Mouse (Mus musculus) cerebellum, postnatal 36 days (tissue): ENCODE measurements around the gene Atp2b2.

Experiments used
- DNase-seq, 2 experiments: peaks; one replicate each; pipeline ENCODE4 v3.0.0; 2021 to 2022; ENCODE audit warnings: mixed read lengths in 2 of 2

Gene Atp2b2

DNA sequence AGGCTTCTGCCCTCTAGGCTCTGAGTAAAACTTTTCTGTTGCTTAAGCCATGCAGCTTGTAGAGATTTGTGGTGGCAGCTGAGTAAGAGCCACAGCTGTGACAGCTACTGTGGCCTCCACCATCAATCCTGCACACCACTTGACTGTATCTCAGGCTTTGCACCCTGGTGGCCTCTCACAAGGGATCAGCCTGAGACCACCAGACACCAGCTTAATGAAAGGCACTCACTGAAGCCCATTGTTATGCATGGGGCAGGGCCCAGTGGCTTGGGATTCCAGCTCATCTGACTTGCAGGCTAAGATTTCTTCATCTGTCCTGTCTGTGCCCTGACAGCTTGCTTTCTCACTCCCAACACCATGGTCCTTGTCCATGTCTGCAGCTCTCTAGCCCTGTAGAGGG is 155.5 kb downstream of the Atp2b2 start:
- no peak for DNase-seq

DNA sequence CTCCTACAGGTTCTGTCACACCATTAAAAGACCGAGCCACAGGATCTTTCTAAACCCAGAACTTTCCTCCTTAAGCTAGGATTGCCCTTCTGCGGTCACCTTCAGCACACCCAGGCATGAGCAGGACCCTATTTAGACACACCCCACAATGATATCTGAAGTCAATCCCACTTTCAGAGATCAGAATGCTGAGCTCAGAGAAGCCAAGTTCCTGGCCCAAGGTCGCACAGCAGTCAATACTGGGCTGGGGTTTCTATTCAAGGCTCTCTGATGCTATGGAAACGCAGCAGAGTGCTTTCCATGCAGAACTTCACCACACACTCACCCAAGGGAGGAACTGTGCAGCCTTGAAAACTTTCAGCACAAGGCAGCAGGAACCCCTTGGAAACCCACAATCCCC is 157.6 kb downstream of the Atp2b2 start:
- no peak for DNase-seq

DNA sequence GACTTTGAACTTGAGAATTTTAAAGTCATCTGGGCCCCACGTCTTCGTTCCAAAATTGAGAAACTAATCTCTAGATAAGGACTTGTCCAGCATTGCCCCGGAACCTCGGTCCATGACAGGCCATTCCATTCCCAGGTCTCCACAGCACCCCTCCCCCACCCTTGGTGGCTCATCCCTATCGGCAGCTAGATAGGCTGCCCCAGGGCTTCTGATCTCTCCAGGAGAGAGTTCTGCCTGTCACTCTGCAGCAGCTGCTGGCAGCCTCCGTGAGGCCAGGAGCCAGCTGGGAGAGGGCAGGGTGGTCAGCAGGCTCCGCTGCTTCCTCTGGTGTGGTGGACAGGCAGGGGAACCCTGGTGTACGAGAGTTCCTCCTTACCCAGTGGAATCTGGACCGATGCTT is 159.2 kb downstream of the Atp2b2 start:
- peak in 1 of 2 experiments; percentile 45 for DNase-seq

DNA sequence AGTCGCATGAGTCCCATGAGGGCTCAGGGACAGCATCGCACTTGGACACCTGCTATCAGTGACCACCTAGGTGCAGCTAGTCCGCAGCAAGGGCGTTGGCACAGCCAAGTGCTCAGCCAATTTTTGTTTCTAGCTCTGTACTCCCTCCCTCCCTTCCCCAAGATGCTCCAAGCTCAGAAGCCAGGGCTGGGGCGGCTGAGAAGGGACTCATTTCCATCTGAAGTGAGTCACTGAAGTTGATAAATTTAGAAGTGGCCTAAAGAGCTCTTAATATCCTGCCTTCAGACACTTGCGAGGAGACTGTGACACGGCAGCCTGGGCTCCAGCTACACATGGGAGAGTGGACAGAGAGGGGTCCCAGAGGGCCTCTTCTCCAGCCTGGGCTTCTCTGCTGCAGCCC is 160.0 kb downstream of the Atp2b2 start:
- DNase-seq = no peak

DNA sequence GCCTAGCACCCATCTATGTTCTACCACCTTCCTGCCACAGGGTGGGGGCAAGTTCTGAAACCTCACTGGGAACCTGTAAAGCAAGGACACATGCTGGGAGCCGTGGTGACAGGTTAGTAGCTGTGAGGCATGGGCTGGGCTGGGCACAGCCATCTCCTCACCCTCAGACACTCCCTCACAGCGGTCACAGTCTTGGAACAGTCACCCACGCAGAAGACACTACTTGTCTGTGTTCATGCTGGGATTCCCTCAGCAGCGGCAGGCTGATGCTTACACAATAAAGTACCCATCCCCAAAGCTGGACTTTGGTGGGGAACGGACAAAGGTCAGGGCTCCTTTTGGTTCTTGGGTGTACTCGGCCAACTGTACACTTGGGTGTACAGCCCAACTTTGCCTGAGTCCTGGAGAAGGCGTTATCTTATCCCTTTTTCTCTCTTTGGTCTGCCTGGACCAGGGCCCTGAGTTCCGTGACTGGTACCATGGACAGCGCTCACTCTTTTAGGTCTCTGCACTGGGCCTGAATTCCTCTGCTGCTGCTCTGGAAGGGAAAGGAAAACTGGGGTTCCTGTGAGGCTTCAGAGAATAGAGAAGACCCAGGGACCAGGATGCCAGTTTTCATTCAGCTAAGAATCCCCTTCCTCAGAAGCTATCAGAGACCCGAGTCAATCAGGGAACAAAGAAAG is 160.7 kb downstream of the Atp2b2 start:
- DNase-seq = no peak

DNA sequence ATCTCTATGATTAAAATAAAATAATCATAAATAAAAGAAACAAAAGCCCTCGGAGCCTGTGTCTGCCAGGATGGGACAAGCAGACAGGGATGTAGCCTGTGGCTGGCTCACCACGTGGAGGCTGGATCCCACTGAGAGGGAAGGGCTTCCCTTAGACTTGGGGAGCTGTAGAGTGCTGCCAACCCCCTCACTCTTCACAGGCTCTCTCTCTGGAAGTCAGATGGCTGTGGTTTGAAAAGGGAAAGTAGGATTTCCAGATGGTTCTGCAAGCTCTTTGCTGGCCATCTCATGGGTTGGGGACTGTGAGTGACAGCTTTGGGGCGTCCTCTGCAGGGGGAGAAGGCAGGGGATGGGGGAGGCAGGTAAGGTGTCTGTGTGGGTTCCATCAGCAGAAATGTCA is 163.0 kb downstream of the Atp2b2 start:
- DNase-seq = peak in 1 of 2 experiments; percentile 16

DNA sequence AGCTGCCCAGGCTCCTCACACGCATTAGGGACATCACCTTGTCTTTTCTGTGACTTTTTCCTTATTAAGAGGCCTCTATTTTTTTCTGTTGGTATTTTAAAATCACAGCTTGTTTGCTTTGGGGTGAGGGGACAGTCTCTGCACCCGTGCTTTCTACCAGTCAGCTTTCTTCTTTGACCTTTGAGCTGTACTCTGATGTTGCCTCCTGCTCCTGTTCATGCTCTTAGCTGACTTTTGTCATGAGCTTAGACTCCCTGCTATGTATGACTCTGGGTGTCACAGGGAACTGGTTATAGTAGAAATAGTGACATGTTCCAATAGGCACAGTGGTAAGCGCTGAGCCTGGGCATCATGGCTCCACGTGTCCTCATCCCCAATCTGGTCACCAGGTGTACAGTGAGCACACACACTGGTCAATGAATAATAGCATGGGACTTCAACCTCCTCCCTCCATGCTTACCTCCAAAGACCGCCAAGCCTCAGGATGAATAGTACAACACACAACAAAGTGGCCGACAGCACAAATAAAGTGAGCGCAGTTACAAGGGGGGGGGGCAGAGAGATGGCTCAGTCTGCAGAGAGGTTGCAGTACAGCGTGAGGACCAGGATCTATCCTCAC is 163.8 kb downstream of the Atp2b2 start:
- peak; percentile 12 to 22 for DNase-seq

DNA sequence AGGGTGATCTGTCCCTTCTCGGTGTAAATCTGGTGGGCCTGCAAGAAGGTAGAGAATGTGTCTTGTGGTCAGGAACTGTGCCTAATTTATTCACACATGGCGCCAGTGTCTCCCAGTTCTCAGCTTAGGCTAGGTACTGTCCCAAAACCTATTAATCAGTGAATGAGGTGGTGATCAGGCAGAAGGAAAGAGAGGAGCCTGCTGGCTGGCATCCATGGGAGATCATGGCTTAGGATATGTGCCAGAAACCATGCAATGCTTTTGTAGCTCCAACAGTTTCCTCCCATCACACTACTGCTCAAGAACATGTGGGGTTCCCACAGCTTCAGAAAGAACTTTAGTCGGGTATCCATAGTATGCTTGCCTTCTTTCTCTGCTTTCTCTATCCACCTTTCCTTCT is 165.8 kb downstream of the Atp2b2 start:
- DNase-seq = no peak

DNA sequence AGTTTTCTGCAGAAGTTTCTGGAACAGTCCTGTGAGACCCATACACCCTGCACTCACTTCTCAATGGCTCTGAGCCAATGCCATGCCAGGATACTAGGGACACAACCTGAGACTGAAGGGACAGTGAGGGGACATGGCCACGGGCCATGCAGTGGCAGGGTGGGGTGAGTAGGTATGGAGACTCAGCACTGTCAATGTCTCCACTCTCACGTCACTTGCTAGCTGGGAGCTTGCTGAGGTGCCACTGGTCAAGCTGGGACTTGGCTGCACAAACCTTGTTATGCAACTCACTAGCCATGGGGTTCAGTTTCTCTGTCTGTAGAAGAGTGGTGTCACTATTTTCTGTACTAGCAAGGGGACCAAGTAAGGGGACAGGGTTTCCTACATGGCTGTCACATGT is 167.2 kb downstream of the Atp2b2 start:
- DNase-seq = peak; percentile 54 to 60

DNA sequence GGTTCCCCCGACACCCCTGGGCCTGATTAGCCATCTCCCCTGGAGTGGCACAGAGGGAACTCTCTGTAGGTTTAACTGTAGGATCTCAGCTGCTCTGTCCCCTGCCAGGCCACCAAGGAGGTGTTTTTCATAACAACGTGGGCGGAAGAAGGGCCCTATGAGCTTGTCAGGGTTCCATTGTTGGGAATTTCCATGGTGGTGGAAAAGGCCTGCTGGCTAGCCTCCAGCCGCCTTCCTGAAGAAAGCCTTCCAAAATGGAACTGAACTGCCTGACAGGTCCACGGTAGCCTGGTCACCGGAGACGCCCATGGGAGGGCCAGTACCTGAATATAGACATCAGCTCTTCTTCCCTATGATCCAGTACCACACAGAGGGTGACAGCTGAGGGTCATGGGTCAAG is 169.8 kb downstream of the Atp2b2 start:
- DNase-seq = no peak

DNA sequence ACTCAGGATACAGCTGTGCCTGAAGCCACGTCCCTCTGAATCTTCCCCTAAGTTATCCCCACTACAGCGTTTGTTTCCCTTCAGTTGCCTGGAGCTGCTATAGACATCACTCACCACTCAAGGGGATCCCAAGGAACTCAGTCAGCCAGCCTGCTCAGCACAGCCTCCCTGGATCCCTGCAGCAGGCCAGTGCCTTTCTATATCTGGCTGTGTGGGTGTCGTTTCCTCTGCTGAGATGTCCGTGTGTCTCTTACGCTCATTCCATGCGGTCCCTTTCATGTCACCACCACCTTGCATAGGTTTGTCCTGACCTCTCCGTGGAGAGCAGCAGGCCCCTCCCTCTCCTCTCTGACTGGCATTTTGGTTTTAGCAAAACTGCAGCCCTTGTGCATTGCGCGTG is 171.6 kb downstream of the Atp2b2 start:
- DNase-seq = no peak

DNA sequence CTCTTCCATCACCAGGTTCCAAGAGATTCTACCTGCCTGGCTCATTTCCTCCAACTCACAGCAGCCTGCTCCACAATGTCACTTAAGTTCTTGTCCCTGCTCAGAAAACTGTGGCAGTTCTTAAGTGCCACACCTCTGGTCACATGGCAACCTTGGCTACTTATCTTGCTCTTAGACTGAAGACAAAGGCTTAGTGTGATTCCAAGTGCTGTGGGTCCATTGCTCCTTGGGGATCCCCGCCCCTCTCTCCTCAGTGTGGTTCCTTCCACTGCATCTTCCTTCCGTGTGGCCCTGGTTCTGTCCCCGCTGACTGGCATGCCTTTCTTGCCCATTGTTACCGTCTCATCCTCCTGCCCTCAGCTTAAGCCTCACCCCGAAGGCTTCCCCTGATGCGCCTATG is 173.9 kb downstream of the Atp2b2 start:
- DNase-seq = no peak

DNA sequence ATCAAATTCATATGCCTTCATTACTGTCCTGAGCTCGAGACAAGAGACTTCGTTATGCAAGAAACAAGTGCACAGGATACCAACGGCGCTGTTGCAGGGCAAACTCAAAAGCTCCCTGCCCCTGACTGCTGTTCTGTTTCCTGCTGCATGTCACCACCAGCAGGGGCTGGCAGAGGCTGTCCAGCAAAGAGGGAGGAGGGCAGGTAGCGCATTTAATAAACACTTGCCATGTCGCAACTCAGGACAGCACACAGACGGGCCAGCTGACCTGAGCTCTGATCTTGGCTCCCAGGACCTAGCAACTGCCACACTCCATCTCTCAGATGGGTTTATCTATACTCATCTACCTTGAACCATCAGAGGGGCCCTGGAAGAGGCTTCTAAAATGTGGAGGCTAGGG is 176.7 kb downstream of the Atp2b2 start:
- DNase-seq = no peak

DNA sequence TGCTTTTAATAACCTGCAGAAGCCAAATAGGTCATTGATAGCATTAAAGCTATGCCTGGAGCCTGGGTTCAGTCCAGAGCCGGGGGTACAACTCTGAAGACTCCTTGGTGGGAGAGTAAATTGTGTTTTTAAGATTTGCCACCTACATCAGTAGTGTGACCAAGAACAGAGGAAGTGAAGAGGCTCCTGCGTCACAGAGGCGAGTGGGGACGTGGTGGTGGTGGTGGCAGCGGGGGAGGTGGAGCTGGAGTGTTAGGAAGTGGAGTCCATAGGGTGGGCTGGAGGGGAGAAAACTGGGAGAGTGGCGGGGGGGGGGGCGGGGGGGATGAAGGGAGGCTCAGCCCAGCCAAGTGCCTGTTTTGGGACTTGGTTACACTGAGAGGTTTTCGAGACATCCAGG is 177.6 kb downstream of the Atp2b2 start:
- no peak for DNase-seq

DNA sequence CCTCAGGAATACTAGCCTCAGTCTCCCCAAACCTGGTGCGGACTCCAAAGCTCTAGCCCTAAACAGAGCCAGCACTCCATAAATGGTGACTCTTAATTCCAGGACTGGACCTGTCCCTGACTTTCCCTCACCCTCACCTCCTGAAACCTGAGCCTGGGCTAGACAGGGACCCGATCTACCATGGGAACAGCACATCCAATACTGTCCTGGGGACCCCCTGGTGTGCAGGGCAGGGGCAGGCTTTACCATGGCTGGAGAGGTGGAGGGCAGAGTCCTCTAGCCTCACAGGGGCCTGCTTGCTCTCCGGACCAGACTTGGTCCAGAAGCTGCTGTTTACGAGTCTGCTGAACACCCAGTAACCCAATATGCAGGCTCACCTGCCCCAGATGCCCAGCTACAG is 179.5 kb downstream of the Atp2b2 start:
- no peak for DNase-seq

DNA sequence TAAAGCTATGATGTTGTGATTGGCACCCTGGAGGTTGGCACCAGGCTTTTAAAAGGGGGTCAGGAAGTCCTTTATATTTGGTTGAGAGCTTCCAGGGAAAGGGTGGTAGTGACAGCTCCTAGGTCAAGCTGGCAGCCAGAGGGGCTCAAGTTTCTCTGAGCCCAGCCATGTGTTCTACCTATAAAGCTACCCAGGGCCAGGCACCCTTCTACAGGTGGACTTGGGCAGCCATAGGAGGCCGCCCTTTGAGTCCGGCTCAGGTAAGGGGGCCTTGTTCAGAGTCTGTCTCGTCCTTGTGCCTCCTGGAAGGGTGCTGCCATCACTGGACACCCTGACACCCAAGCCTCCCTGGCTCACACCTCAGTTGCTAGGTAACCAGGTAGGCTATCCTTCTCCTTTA is 180.5 kb downstream of the Atp2b2 start:
- DNase-seq = no peak

DNA sequence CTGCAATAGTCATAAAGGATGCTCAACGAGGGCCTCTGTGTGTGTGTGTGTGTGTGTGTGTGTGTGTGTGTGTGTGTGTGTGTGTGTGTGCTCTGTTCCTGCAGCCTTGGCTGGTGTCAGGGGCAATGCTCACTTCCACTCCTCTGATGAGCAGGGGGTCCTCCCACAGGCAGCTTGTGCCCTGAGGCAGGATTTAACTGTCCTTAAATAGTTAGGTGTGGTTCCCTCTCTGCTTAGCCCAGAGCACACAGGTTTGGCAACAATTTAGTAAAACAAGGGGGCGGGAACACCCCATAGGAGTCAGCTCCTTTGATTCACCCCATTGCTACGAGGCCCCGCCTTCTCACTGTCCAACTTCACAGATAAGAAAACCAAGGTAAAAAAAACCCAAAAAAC is 181.0 kb downstream of the Atp2b2 start:
- DNase-seq = no peak

DNA sequence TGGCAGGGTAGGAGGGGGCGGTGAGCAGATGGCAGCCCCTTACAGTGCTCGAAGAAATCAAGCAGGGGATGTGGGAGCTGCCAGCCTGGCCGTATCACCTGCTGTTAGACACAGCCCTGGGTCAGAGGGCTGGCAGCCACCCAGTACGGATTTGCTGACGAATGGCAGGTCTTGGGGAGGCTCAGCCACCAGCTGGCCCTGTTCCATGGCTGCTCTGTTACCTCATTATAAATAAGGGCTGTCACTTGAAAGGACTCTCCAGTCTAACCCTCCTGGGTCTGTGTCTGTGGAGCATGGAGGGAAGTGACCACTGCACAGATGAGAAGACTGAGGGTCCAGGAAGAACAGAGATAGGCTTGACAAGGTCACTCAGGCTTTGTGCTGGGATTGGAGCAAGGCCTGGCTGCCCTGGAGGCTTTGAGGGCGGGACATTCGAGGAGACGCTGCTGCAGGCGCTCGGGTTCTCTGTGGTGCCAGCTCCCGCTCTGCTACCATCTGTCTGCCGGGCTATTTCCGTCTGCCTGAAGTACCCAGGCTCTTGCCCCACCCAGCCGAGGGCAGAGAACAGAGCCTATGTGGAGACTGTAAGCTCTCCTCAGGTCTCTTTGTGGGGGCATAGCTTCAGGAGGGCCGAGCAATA is 181.6 kb downstream of the Atp2b2 start:
- peak; percentile 99 for DNase-seq

DNA sequence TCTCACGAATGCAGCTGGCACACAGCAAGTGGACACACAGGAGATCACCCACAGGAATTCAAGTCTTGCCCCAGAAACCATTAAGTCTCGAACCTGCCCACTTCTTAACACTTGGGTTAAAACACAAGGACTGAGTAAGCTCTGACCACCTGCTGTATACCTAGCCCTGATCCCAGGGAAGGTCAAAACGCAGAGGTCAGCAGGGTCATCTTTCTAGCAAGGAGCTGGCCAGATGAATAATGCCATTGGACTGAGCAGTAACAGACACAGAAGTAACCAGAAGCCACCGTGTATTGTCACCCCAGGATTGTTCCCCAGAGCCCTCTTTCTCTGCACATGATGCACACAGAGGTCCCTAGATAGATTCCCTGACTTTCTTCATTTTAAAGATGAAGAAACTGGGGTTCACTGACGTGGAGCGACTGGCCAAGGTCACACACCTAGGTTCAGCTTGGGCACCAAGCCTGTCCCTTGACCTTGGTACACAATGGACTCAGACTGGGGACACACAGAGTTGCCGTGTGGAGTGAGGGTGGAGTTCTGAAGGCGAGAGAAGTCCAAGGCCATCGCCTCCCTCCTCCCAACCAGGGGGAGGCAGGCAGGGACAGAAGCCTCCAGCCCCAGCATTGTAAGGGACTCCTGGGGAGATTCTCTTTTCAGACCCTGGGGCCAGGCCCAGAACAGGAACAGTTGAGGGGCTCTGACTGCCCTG is 182.2 kb downstream of the Atp2b2 start:
- no peak for DNase-seq

DNA sequence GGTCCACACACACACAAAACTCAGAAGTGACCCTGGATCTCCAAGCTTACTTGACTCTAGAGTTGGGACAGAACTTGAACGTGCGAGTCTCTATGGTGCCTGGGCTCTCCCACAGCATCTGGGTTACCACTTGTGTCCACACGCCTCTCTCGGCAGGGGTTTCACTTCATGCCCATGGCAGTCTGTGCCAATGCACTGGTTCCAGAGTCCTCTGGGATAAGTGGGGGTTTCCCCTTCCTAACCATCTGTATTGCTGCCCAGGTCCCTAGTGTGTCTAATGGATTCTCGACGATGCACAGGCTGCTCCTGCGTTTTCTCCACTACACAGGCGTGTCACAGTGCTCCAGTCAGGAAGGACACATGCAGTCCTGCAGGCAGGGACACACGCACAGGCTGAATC is 184.1 kb downstream of the Atp2b2 start:
- DNase-seq = no peak

DNA sequence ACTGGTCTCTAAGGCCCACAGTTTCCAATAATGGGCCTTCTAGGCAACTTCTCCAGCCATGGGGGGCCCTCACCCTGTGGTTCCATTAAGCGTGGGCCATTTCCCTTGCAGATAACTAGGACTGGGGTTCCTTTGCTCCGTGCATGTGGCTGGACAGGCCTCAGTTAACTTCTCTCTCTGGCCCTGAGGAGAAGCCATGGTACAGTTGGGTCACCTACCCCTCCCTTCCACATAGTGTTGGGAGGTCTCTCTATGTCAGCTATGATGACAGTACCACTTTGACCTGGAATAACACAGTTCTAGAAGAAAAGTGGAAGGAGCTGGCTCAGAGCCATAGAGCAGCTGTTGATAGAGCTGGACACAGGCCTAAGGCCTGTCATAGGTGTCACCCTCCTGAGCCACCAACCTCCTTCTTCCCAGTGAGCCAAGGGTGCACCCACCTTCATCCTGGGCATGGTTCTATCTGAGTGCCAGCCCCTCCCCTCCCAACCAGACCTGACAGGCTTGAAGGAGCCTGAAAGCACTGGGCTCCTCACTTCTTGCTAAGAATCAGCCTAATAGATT is 185.0 kb downstream of the Atp2b2 start:
- DNase-seq = no peak

DNA sequence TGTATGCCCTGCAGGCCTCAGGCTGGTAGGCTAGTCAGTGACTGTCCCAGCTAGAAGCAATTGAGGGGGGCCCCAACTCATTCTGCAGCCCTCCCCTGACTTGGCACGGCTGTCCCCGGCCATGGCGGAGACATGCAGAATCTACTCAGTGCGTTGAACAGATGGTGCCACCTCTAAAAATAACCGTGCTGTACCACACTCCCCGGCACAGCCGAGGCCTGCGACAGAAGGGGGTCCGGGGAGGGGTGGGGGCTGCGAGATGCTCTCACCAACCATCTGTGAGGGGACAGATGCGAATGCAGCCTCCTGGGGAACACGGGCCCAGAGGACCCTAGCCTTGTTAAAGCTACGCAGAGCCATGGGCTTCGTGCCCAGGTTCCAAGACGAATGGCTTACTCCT is 185.6 kb downstream of the Atp2b2 start:
- DNase-seq = peak; percentile 88 to 90

DNA sequence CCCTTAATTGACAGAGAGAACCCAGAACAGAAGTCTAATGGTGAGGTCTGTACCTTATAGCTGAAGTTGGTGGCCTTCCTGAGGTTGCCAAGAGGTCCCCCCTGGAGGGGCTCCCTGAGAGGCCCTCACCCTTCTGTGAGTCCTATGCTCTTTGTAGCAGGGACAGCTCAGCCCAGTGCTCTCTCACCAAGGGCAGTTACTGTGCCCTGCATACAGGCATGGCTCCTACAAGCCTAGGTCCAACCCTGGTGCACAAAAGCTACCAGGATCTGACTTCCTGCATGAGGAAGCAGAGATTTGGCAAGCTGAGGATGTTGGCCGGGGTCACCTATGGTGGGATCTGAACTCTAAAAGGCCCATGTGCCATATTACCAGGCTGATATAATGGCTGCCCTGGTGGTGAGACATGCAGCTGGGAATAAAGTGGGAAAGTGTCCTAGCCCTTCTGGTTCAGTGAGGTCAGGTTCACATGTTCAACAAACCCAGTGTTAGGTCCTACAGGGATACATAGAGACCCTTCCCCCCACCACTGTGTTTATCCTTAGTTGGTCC is 186.2 kb downstream of the Atp2b2 start:
- DNase-seq = no peak
